Mouse (Mus musculus) spleen, adult 2 months (tissue): ENCODE results near the gene 5730596B20Rik. TPM values are rescaled to one million over a fixed set of nuclear protein-coding genes. Genes with fewer than 3 reads are reported as not detected.

Experiments used
- DNase-seq, 2 experiments: peaks; one replicate each; pipeline versions ENCODE4 v3.0.0 to v3.0.0-alpha.2; 2012 to 2021; ENCODE audit warnings: low spot score in 2 of 2, low read depth in 1 of 2
- H3K27ac ChIP-seq: fragments of 200-500 bp; 2 replicates; pipeline ENCODE4 v1.5.1; 2012; ENCODE audit warnings: low read length, inconsistent platforms; ENCODE audit not compliant: insufficient read depth
- H3K27me3 ChIP-seq: fragments of 200-500 bp; 2 replicates; pipeline ENCODE4 v1.6.1; 2012; ENCODE audit warnings: mild to moderate bottlenecking, moderate library complexity, low read length, inconsistent platforms; ENCODE audit not compliant: control insufficient read depth, insufficient read depth
- H3K36me3 ChIP-seq: fragments of 200-500 bp; 2 replicates; pipeline ENCODE4 v1.6.1; 2012; ENCODE audit warnings: mild to moderate bottlenecking, low read length, inconsistent platforms; ENCODE audit not compliant: control insufficient read depth, insufficient read depth
- H3K4me1 ChIP-seq: fragments of 200-500 bp; 2 replicates; pipeline ENCODE4 v1.6.1; 2011; ENCODE audit warnings: inconsistent platforms; ENCODE audit not compliant: control insufficient read depth, insufficient read depth, insufficient read length
- H3K4me3 ChIP-seq: fragments of 200-500 bp; 2 replicates; pipeline ENCODE4 v1.5.1; 2011; ENCODE audit warnings: mild to moderate bottlenecking, inconsistent platforms; ENCODE audit not compliant: insufficient read depth, insufficient read length; ENCODE audit errors: extremely low read depth
- CTCF ChIP-seq: fragments of 200-500 bp; IDR thresholded peaks from 2 replicates; pipeline ENCODE4 v1.5.1; 2011; ENCODE audit warnings: mild to moderate bottlenecking, inconsistent platforms; ENCODE audit not compliant: insufficient read depth, insufficient read length, insufficient replicate concordance; ENCODE audit errors: extremely low read depth
- POLR2A ChIP-seq: fragments of 200-500 bp; IDR thresholded peaks from 2 replicates; pipeline ENCODE4 v1.6.1; 2011; ENCODE audit warnings: low read depth, low read length, inconsistent platforms
- WGBS: fragments of 180-500 bp; shearing (Covaris S2); methylation state at CpG from one replicate; pipeline ENCODE4 v1.1.7; 2018; 5-methylcytosine and 5-hydroxymethylcytosine counted together
- polyA plus RNA-seq: library from polyadenylated mRNA; depleted of rRNA; stranded (reverse); fragments of >200 nt; gene quantifications from 2 replicates; pipeline ENCODE4 v1.2.3, GENCODE M21; 2012

Gene 5730596B20Rik
- polyA plus RNA-seq, 1 experiment, result not detected

DNA sequence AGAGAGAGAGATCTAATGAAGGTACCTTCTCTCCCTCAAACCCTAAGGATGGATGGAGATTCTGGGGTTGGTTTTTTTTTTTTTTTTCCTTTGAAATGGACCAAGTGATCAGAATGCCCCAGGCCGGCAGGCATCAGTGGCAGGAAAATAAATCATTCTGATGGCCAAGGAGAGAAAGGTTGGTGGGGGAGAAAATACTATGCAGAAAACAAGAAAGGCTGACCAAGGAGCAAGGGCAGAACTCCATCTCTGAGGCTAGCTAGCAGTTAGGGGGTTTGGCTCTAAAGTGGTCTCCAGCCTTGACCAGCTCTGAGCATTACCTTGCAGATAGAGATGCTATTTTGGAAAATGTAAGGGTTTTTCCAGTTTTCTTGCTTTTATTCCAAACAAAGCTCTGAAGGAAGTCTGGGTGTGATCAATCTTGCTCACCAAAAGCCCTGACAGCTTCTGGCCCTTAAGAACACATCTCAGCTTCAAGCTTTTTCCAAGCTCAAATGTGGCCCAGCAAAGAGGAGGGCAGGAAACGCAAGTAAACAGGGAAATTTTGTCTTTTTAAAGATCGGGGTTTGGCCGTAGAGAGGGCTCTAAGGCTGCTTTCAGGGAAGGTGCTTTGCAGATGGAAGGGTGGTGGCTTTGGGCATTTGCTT is 10.7 kb upstream of the 5730596B20Rik start:
- Histone ChIP-seq H3K36me3 (no peaks in the 10 kb centered on the region), H3K27me3 (peaks cover 9% of the 10 kb centered on the region), H3K4me1 (no peaks in the 10 kb centered on the region), H3K27ac (peak overlapping the region; percentile 47; the same call in 1 of the 2 replicates), H3K4me3 (no peak overlapping the region)
- 74% methylated on average over 4 of the region's 4 CpGs for WGBS
- TF ChIP-seq CTCF, result no peak
- TF ChIP-seq POLR2A, result no peak
- DNase-seq, result no peak

DNA sequence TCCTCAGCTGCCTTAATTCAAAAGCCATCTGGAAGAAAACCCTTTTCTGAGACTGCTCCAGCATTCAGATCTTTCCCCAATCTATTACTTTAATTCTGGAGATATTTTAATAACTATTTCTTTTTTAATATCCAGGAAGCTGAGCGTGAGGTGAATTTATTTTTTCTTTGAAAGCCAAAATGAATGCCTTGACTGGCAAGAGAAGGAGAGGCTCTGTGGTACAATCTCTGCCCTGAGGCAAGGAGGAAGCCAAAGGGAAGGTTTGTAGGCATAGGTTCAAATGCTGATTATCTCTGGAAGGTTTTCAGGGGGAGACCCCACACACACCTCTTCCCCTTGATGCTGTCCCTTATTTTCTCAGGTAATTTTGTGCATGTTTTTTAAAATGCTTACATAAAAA is 10.1 kb upstream of the 5730596B20Rik start:
- 0 out of 2 replicates have a peak overlapping the region, but pooled peaks have one; percentile 47 for H3K27ac ChIP-seq
- no peak for TF ChIP-seq CTCF
- no peak for TF ChIP-seq POLR2A
- no peak overlapping the region for H3K4me3 ChIP-seq
- H3K36me3 ChIP-seq, result no peaks in the 10 kb centered on the region
- 87% methylated on average over 1 of the region's 1 CpGs for WGBS
- no peaks in the 10 kb centered on the region for H3K4me1 ChIP-seq
- no peak for DNase-seq
- peaks cover 9% of the 10 kb centered on the region for H3K27me3 ChIP-seq

DNA sequence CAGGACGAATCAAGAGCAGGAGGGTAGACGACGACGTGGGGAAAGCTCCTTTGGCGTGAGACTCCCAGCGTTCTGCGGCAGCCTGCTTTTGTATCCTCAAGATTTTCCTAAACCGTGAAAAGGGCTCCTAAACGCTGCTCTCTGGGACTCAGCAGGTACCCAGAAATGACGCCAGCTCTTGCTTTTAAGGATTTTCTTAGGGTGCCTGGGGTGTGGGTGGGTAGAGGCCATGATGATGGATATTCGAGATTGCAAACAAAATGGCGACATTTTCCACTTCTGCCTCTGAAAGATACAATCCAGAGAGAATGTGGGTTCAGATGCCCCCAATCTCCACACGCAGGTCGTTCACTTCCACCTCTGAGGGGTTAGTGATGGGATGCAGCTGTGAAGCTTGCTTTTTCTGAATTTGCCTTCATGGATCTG is 9.5 kb upstream of the 5730596B20Rik start:
- WGBS, result 84% methylated on average over 14 of the region's 14 CpGs
- no peak for TF ChIP-seq CTCF
- TF ChIP-seq POLR2A, result no peak
- 0 out of 2 replicates have a peak overlapping the region, but pooled peaks have one; percentile 18 for H3K27ac ChIP-seq
- no peak for DNase-seq
- H3K36me3 ChIP-seq, result no peaks in the 10 kb centered on the region
- no peaks in the 10 kb centered on the region for H3K4me1 ChIP-seq
- peaks cover 9% of the 10 kb centered on the region for H3K27me3 ChIP-seq
- H3K4me3 ChIP-seq, result no peak overlapping the region

DNA sequence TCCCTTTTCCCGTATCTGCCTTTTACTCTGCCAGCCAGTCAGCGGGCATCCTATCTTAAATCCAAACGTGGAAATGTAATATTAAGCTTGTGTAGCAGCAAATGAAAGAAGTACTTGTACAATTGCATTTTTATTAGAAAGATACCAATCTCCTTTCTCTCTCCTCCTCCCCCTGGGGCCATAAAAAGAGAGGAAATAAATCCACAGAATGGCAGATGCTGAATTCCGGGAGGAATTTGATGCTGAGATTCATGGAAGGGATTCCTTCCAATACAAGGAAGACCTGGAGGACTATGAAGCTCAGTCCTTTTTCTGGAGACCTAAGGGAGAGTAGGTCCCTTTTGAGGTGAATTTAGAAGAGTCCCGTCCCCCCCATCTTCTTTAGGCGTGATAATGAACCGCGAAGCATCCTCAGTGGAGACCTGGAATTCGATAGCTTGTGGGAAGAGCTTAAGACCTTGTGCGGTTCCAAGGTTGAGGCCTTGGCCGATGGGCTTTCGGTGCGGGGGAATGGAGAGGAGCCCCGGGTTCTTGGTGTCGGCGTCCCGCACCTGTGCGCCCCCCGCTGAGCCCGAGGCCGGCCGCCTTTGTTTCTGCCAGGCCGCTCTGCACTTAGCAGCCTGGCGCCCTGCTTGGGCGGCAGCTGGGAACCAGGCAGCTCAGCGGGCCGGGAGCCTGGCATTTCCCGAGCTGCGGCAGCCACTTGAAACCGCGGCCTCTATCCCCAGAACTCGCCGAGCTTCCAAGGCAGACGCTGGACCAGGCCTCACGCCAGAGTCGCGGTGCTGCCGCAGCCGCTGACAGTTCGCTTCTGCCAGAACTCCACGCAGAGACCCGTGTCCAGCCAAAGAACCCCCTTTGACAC is 8.9 kb upstream of the 5730596B20Rik start:
- Histone ChIP-seq H3K36me3 (no peaks in the 10 kb centered on the region), H3K27ac (no peak overlapping the region; the same call in 1 of the 2 replicates), H3K4me3 (no peak overlapping the region), H3K4me1 (no peaks in the 10 kb centered on the region), H3K27me3 (peaks cover 8% of the 10 kb centered on the region)
- TF ChIP-seq POLR2A (no peak), CTCF (no peak)
- DNase-seq, result no peak
- 85% methylated on average over 42 of the region's 42 CpGs for WGBS

DNA sequence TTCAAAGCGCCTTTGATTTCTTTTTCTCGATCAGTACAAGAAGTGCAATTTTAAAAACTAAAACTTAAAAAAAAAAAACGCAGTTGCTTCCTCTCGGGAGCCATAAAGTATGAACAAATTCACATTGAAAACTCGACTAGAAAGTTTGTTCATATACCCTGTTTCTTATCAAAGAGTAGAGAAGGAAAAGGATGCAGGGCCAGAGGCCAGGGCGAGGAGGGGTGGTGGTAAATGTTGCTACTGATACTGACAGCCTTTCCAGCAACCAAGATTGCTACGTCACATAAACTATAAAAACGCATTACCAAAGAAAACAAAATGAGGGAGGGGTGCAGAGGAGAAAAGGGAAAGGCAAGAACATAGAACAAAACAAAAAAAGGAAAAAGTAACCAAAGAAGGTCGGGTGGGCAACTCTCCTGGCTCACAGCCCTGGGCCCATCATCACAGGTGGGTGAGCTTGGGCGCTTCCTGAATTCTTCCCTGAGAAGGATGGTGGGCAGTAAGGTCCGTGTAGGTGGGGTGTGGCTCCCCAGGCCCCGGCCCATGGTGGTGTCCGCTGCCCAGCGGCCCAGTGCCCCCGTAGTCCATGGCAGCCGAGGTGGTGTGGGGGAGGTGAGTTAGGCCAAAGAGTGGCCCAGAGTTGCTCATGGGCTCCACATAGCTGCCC is 7.7 kb upstream of the 5730596B20Rik start:
- 88% methylated on average over 16 of the region's 16 CpGs for WGBS
- 0 out of 2 replicates have a peak, but pooled peaks cover 4% of the 10 kb centered on the region for H3K27me3 ChIP-seq
- no peaks in the 10 kb centered on the region for H3K4me1 ChIP-seq
- H3K4me3 ChIP-seq, result no peak overlapping the region
- no peak for DNase-seq
- H3K36me3 ChIP-seq, result no peaks in the 10 kb centered on the region
- TF ChIP-seq CTCF, result no peak
- no peak for TF ChIP-seq POLR2A
- no peak overlapping the region; the same call in 1 of the 2 replicates for H3K27ac ChIP-seq

DNA sequence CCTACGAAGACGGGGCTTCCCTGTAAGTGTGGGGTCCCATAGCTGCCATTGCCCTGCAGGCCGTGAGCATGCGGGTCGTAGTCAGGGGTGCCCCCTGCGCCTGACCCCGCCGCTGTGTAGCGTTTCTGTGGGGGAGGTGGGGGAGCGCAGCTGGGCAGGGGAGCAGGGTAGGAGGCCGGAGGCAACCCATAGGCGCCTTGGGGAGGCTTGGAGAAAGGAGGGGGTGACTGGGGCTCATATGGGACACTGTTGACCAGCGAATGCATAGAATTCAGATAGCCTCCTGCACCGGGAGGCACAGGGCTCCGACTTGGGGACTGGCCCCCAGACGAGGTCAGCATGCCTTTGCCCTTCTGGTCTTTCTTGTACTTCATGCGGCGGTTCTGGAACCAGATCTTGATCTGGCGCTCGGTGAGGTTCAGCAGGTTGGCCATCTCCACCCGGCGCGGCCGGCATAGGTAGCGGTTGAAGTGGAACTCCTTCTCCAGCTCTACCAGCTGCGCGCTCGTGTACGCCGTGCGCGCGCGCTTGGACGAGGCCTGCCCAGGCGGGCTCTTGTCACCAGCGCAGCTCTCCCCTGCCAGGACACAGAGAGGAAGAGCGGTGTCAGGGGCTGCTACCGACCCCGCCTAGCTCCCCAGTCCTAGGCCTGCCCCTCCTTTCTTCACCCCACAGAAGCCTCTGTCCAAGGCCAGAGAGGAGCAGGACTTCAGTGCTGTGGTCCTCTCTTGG is 7.0 kb upstream of the 5730596B20Rik start:
- Histone ChIP-seq H3K4me1 (no peaks in the 10 kb centered on the region), H3K36me3 (no peaks in the 10 kb centered on the region), H3K27me3 (0 out of 2 replicates have a peak, but pooled peaks cover 4% of the 10 kb centered on the region), H3K4me3 (no peak overlapping the region), H3K27ac (no peak overlapping the region; the same call in 1 of the 2 replicates)
- TF ChIP-seq CTCF (no peak), POLR2A (no peak)
- WGBS, result 85% methylated on average over 40 of the region's 40 CpGs
- DNase-seq, result no peak
